Mouse (Mus musculus) neural tube, embryonic 15.5 days (tissue): ENCODE measurements around the gene Shroom3. TPM values are rescaled to one million over a fixed set of nuclear protein-coding genes. Genes with fewer than 3 reads are reported as not detected.

ENCODE experiments used
- ATAC-seq: fragments of 200-750 bp; cut with Nextera tagmentation; 2 replicates; pipeline ENCODE4 v1.8.0; 2017; ENCODE audit warnings: mild to moderate bottlenecking, moderate TSS enrichment, moderate library complexity; ENCODE audit not compliant: low FRiP score
- H3K27ac ChIP-seq: fragments of 300-500 bp; sonication (generic); replicated peaks from 2 replicates; pipeline ENCODE4 v1.5.1; 2015; ENCODE audit warnings: mild to moderate bottlenecking, inconsistent platforms
- H3K27me3 ChIP-seq: fragments of 300-500 bp; sonication (generic); replicated peaks from 2 replicates; pipeline ENCODE4 v1.6.1; 2015; ENCODE audit warnings: inconsistent platforms
- H3K36me3 ChIP-seq: fragments of 300-500 bp; sonication (generic); 2 replicates; pipeline ENCODE4 v1.6.1; 2015; ENCODE audit warnings: inconsistent platforms
- H3K4me1 ChIP-seq: fragments of 300-500 bp; sonication (generic); 2 replicates; pipeline ENCODE4 v1.6.1; 2015; ENCODE audit warnings: inconsistent platforms
- H3K4me2 ChIP-seq: fragments of 300-500 bp; sonication (generic); 2 replicates; pipeline ENCODE4 v1.6.1; 2015; ENCODE audit warnings: inconsistent platforms, mild to moderate bottlenecking, moderate library complexity
- H3K4me3 ChIP-seq: fragments of 300-500 bp; sonication (generic); replicated peaks from 2 replicates; pipeline ENCODE4 v1.5.1; 2015; ENCODE audit warnings: mild to moderate bottlenecking, inconsistent platforms
- H3K9ac ChIP-seq: fragments of 300-500 bp; sonication (generic); replicated peaks from 2 replicates; pipeline ENCODE4 v1.6.1; 2015; ENCODE audit warnings: mild to moderate bottlenecking, inconsistent platforms
- H3K9me3 ChIP-seq: fragments of 300-500 bp; sonication (generic); replicated peaks from 2 replicates; pipeline ENCODE4 v1.6.1; 2016; ENCODE audit warnings: inconsistent platforms
- WGBS: fragments of 180-500 bp; shearing (Covaris S2); methylation state at CpG from one replicate; pipeline ENCODE4 v1.1.7; 2015; ENCODE audit warnings: mixed read lengths; 5-methylcytosine and 5-hydroxymethylcytosine counted together
- polyA plus RNA-seq: library from polyadenylated mRNA; unstranded; fragments of >200 nt; fragmentation: Nextera tagmentation; extraction: Ambion mirVana; gene quantifications from 2 replicates; pipeline ENCODE4 v1.2.1, GENCODE M21; 2015

The Shroom3 gene
- polyA plus RNA-seq, 1 experiment from 2014 or later: 1.8 TPM

DNA sequence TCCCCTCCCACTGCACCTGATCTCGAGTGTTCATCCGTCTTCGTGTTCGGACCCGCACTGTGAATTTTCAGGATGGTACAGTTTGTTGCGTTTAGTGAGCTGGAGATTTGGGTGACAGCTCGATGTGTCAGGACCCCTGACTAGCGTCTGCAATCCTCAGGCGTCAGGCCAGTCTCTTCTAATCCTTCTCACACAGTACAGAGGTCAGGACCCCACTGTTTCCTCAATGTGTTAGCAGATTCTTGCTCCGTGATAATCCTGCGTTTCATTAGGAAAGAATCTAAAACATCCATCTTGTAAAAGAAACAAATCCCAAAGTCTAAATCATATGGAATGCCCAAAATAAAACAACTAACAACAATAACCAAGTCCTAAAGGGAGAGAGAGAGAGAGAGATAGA, 18.5 kb downstream of the Shroom3 start:
- H3K4me1 ChIP-seq: peaks cover 18% of the 10 kb centered on the region
- no peaks in the 10 kb centered on the region for H3K27me3 ChIP-seq
- H3K4me2 ChIP-seq: no peak overlapping the region
- no peaks in the 10 kb centered on the region for H3K36me3 ChIP-seq
- no peak overlapping the region for H3K4me3 ChIP-seq
- no peaks in the 10 kb centered on the region for H3K9me3 ChIP-seq
- H3K9ac ChIP-seq: no peak overlapping the region
- 80% methylated on average over 11 of the region's 11 CpGs for WGBS
- no peak for ATAC-seq
- no peak overlapping the region for H3K27ac ChIP-seq

DNA sequence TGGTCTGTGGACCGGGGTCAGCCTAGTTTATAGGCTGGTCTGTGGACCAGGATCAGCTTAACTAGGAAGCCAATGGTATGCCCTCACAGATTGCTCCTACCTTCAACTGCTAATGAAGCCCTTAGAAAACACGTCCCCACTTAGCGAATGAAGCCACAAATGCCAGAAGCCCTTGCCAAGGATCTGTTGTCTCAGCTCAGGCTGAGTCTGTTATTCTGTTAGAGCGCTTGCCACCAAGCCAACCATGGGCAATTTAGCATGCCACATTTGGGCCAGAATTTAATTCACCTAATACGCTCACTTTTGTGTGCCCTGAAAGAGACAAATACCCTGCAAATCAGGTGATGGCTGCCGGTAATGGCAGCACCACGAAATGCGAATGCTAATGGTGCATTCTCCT, 20.4 kb downstream of the Shroom3 start:
- WGBS: 68% methylated on average over 8 of the region's 8 CpGs
- Histone ChIP-seq H3K4me3 (no peak overlapping the region), H3K36me3 (no peaks in the 10 kb centered on the region), H3K27ac (peak overlapping the region; percentile 30; the same call in 1 of the 2 replicates), H3K9me3 (no peaks in the 10 kb centered on the region), H3K4me2 (no peak overlapping the region), H3K4me1 (peaks cover 8% of the 10 kb centered on the region), H3K27me3 (no peaks in the 10 kb centered on the region), H3K9ac (no peak overlapping the region)
- ATAC-seq: no peak

- no peaks in the 10 kb centered on the region for H3K9me3 ChIP-seq
- no peak for ATAC-seq
- 30% methylated on average over 7 of the region's 7 CpGs for WGBS
- no peak overlapping the region for H3K9ac ChIP-seq
- no peaks in the 10 kb centered on the region for H3K36me3 ChIP-seq
- no peak overlapping the region for H3K4me3 ChIP-seq
- H3K4me1 ChIP-seq: 0 out of 2 replicates have a peak, but pooled peaks cover 3% of the 10 kb centered on the region
- no peaks in the 10 kb centered on the region for H3K27me3 ChIP-seq
- 0 out of 2 replicates have a peak overlapping the region, but pooled peaks have one; percentile 41 for H3K27ac ChIP-seq
- no peak overlapping the region for H3K4me2 ChIP-seq
Observed at GRCm38 (mm10) chr5:92707921-92708491, 24.8 kb downstream of the Shroom3 start.

GRCm38 (mm10) chr5:92710779-92711178, 27.5 kb downstream of the Shroom3 start:
- Histone ChIP-seq H3K9me3 (no peaks in the 10 kb centered on the region), H3K36me3 (no peaks in the 10 kb centered on the region), H3K27ac (no peak overlapping the region), H3K4me1 (0 out of 2 replicates have a peak, but pooled peaks cover 3% of the 10 kb centered on the region), H3K9ac (no peak overlapping the region), H3K4me3 (no peak overlapping the region), H3K4me2 (no peak overlapping the region), H3K27me3 (no peaks in the 10 kb centered on the region)
- WGBS: 65% methylated on average over 8 of the region's 8 CpGs
- ATAC-seq: no peak

- Histone ChIP-seq H3K4me2 (no peak overlapping the region), H3K27ac (peak overlapping the region; percentile 28; the same call in 1 of the 2 replicates), H3K27me3 (no peaks in the 10 kb centered on the region), H3K36me3 (no peaks in the 10 kb centered on the region), H3K9me3 (no peaks in the 10 kb centered on the region), H3K4me3 (no peak overlapping the region), H3K9ac (no peak overlapping the region), H3K4me1 (0 out of 2 replicates have a peak, but pooled peaks cover 3% of the 10 kb centered on the region)
- WGBS: 15% methylated on average over 5 of the region's 5 CpGs
- ATAC-seq: peak; percentile 74
Observed at GRCm38 (mm10) chr5:92711666-92712290, 28.5 kb downstream of the Shroom3 start.

DNA sequence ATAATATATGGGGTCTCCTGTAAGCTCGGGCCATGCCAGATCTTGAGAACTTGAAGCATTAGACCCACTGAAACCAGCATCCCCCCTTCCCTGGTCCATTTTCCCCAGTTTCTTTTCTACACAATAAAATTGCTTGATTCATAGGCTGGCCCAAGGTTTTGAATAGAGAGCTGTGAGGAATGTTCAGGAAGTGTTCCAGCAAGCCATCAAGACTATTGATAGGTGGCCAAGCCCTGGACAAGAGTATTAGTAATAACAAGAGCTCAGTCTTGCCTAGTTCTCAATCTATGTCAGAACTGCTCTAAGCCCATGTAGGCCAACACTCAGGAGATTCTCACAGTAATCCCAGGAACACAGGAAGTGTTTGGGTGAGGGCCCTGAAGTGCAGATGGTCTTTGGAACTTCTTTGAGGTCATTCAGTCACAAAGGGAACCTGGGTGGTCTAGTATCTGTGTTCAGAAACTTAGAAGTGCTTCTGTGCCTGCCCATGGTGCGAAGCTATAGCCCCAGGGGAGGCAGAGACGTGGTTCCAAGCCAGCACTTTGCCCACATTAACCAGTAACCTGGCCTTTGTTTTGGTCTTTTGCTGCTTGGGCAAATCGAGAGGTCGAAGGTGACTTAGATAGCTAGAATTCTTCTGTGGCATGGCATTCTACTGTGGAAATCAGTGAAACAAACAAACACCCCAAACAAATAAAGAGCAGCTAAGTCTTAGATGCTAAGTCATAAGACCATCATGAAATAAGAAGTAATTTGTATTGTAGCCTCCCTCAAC, 29.6 kb downstream of the Shroom3 start:
- peak; percentile 45; the same call in 1 of the 2 replicates for ATAC-seq

GRCm38 (mm10) chr5:92714886-92715285, 31.7 kb downstream of the Shroom3 start:
- no peak overlapping the region for H3K27ac ChIP-seq
- H3K4me1 ChIP-seq: 0 out of 2 replicates have a peak, but pooled peaks cover 3% of the 10 kb centered on the region
- H3K4me3 ChIP-seq: no peak overlapping the region
- H3K9me3 ChIP-seq: no peaks in the 10 kb centered on the region
- H3K4me2 ChIP-seq: no peak overlapping the region
- H3K36me3 ChIP-seq: no peaks in the 10 kb centered on the region
- no peak overlapping the region for H3K9ac ChIP-seq
- WGBS: 97% methylated on average over 2 of the region's 2 CpGs
- ATAC-seq: no peak
- no peaks in the 10 kb centered on the region for H3K27me3 ChIP-seq

More for the DNA sequence above, 29.6 kb downstream of the Shroom3 start:
- H3K4me1 ChIP-seq: 0 out of 2 replicates have a peak, but pooled peaks cover 3% of the 10 kb centered on the region
- no peak overlapping the region for H3K9ac ChIP-seq
- WGBS: 75% methylated on average over 5 of the region's 5 CpGs
- no peaks in the 10 kb centered on the region for H3K36me3 ChIP-seq
- no peak overlapping the region for H3K4me3 ChIP-seq
- no peak overlapping the region; the same call in 1 of the 2 replicates for H3K27ac ChIP-seq
- H3K9me3 ChIP-seq: no peaks in the 10 kb centered on the region
- H3K4me2 ChIP-seq: no peak overlapping the region
- no peaks in the 10 kb centered on the region for H3K27me3 ChIP-seq

GRCm38 (mm10) chr5:92715319-92715718, 32.1 kb downstream of the Shroom3 start:
- H3K9me3 ChIP-seq: no peaks in the 10 kb centered on the region
- no peak overlapping the region for H3K4me3 ChIP-seq
- no peak for ATAC-seq
- H3K4me2 ChIP-seq: no peak overlapping the region
- H3K27ac ChIP-seq: no peak overlapping the region
- H3K36me3 ChIP-seq: no peaks in the 10 kb centered on the region
- H3K9ac ChIP-seq: no peak overlapping the region
- WGBS: 31% methylated on average over 11 of the region's 11 CpGs
- no peaks in the 10 kb centered on the region for H3K27me3 ChIP-seq
- 0 out of 2 replicates have a peak, but pooled peaks cover 3% of the 10 kb centered on the region for H3K4me1 ChIP-seq

GRCm38 (mm10) chr5:92715890-92716289, 32.7 kb downstream of the Shroom3 start:
- Histone ChIP-seq H3K27ac (no peak overlapping the region), H3K27me3 (no peaks in the 10 kb centered on the region), H3K4me3 (no peak overlapping the region), H3K36me3 (no peaks in the 10 kb centered on the region), H3K9ac (no peak overlapping the region), H3K4me2 (no peak overlapping the region), H3K4me1 (0 out of 2 replicates have a peak, but pooled peaks cover 3% of the 10 kb centered on the region), H3K9me3 (no peaks in the 10 kb centered on the region)
- no peak for ATAC-seq
- WGBS: 86% methylated on average over 2 of the region's 2 CpGs

DNA sequence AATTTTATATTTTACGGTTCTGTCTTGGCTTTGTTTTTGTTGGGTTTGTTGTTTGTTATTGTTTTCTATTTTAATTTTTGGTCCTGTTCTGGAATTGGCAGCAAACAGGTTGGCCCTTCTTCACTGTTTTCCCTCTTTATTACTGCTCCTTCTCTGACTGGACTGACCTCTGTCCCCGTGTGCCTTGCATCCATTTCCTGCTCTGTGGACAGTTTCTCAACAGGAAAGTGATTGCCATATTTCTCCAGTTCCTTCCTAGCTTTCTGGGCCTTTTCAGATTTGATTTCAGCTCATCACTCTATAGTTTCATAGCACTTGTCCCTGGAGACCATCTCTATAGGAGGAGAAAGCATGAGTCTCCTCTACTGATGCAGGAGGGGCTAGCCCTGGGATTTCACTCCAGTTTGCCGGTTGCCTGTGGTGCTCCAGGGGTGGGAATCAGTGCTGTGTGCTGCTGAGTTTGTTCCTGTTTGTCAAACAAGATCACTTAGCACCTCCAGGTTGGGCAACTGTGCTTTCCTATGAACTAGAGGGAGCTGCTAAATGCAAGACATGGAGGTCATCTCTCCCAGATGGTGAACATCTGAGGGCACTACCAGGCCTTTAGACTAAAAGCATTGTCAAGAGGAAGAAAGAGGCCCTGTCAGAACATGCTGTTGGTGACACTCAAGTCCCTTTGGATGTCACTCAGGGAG, 34.6 kb downstream of the Shroom3 start:
- Histone ChIP-seq H3K27ac (no peak overlapping the region), H3K27me3 (no peaks in the 10 kb centered on the region), H3K9me3 (no peaks in the 10 kb centered on the region), H3K4me2 (no peak overlapping the region), H3K9ac (no peak overlapping the region), H3K4me3 (no peak overlapping the region), H3K36me3 (no peaks in the 10 kb centered on the region), H3K4me1 (no peaks in the 10 kb centered on the region)
- 79% methylated on average over 3 of the region's 3 CpGs for WGBS
- no peak for ATAC-seq

DNA sequence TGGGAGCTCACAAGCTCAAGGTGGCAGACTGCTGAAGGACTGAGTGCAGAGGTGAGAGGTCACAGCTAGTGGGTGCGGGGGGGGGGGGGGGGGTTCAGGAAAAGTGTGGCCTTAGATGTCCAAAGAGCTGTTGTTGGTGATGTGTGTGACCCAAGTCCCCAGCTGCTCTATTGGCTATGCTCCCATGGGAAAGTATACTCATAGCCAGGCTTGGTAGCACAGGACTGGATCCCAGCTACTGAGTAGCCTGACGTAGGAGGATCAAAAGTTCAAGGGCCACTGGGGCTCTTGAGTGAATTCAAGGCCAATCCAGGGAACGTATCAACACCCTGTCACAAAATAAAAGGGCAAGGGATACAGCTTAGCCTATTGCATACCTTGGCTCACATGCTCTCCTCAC, 35.6 kb downstream of the Shroom3 start:
- no peaks in the 10 kb centered on the region for H3K4me1 ChIP-seq
- no peak overlapping the region for H3K4me3 ChIP-seq
- no peak overlapping the region for H3K4me2 ChIP-seq
- WGBS: 91% methylated on average over 3 of the region's 3 CpGs
- no peak overlapping the region for H3K27ac ChIP-seq
- no peaks in the 10 kb centered on the region for H3K36me3 ChIP-seq
- ATAC-seq: no peak
- no peaks in the 10 kb centered on the region for H3K9me3 ChIP-seq
- no peaks in the 10 kb centered on the region for H3K27me3 ChIP-seq
- no peak overlapping the region for H3K9ac ChIP-seq
